Mouse (Mus musculus): Measurements from ENCODE around the gene Cdc42ep4. TPM values are rescaled to one million over a fixed set of nuclear protein-coding genes. Genes with fewer than 3 reads are reported as not detected.

Cdc42ep4 gene
- polyA plus RNA-seq, 1 experiment from 2014 or later: 64.5 TPM

GRCm38 (mm10) chr11:113767285-113767684, 15.6 kb upstream of the Cdc42ep4 start:
- Histone ChIP-seq H3K4me2 (replicated peaks; ENCODE audit: low read depth, low read length) (no peak overlapping the region), H3K9ac (ENCODE audit: low read depth, low read length) (no peak overlapping the region), H3K27me3 (ENCODE audit: control insufficient read depth, insufficient read depth, low read length) (no peaks in the 10 kb centered on the region), H3K27ac (ENCODE audit: low read depth, low read length) (no peak overlapping the region), H3K4me3 (ENCODE audit: low read depth, low read length) (no peak overlapping the region), H3K36me3 (ENCODE audit: control insufficient read depth, insufficient read depth, low read length) (no peaks in the 10 kb centered on the region), H3K9me3 (ENCODE audit: control insufficient read depth, low read length) (no peaks in the 10 kb centered on the region), H3K4me1 (replicated peaks; ENCODE audit: control insufficient read depth, insufficient read depth, low read length) (no peaks in the 10 kb centered on the region)
- DNase-seq (ENCODE audit: low spot score) (no peak), ATAC-seq (ENCODE audit: low FRiP score) (no peak)
- WGBS: 80% methylated on average over 8 of the region's 8 CpGs

GRCm38 (mm10) chr11:113766284-113766985, 14.8 kb upstream of the Cdc42ep4 start:
- ATAC-seq (ENCODE audit: low FRiP score): no peak
- Histone ChIP-seq H3K27ac (ENCODE audit: low read depth, low read length) (0 out of 2 replicates have a peak overlapping the region, but pooled peaks have one; percentile 24), H3K9ac (ENCODE audit: low read depth, low read length) (no peak overlapping the region), H3K4me3 (ENCODE audit: low read depth, low read length) (no peak overlapping the region), H3K4me1 (replicated peaks; ENCODE audit: control insufficient read depth, insufficient read depth, low read length) (no peaks in the 10 kb centered on the region), H3K9me3 (ENCODE audit: control insufficient read depth, low read length) (no peaks in the 10 kb centered on the region), H3K36me3 (ENCODE audit: control insufficient read depth, insufficient read depth, low read length) (no peaks in the 10 kb centered on the region), H3K27me3 (ENCODE audit: control insufficient read depth, insufficient read depth, low read length) (no peaks in the 10 kb centered on the region), H3K4me2 (replicated peaks; ENCODE audit: low read depth, low read length) (no peak overlapping the region)
- whole genome bisulfite sequencing: 56% methylated on average over 10 of the region's 10 CpGs
- no peak for DNase-seq (ENCODE audit: low spot score)

GRCm38 (mm10) chr11:113764132-113764849, 12.6 kb upstream of the Cdc42ep4 start:
- ATAC-seq (ENCODE audit: low FRiP score): no peak
- no peaks in the 10 kb centered on the region for H3K27me3 ChIP-seq (ENCODE audit: control insufficient read depth, insufficient read depth, low read length)
- H3K4me1 ChIP-seq (replicated peaks; ENCODE audit: control insufficient read depth, insufficient read depth, low read length): no peaks in the 10 kb centered on the region
- H3K4me2 ChIP-seq (replicated peaks; ENCODE audit: low read depth, low read length): no peak overlapping the region
- H3K9me3 ChIP-seq (ENCODE audit: control insufficient read depth, low read length): no peaks in the 10 kb centered on the region
- H3K36me3 ChIP-seq (ENCODE audit: control insufficient read depth, insufficient read depth, low read length): no peaks in the 10 kb centered on the region
- no peak overlapping the region for H3K27ac ChIP-seq (ENCODE audit: low read depth, low read length)
- DNase-seq (ENCODE audit: low spot score): no peak
- no peak overlapping the region for H3K9ac ChIP-seq (ENCODE audit: low read depth, low read length)
- H3K4me3 ChIP-seq (ENCODE audit: low read depth, low read length): no peak overlapping the region
- WGBS: 90% methylated on average over 6 of the region's 6 CpGs

- no peak overlapping the region for H3K4me3 ChIP-seq (ENCODE audit: low read depth, low read length)
- H3K9ac ChIP-seq (ENCODE audit: low read depth, low read length): no peak overlapping the region
- H3K9me3 ChIP-seq (ENCODE audit: control insufficient read depth, low read length): no peaks in the 10 kb centered on the region
- no peak for DNase-seq (ENCODE audit: low spot score)
- no peak for ATAC-seq (ENCODE audit: low FRiP score)
- no peak overlapping the region for H3K4me2 ChIP-seq (replicated peaks; ENCODE audit: low read depth, low read length)
- H3K4me1 ChIP-seq (replicated peaks; ENCODE audit: control insufficient read depth, insufficient read depth, low read length): no peaks in the 10 kb centered on the region
- no peak overlapping the region for H3K27ac ChIP-seq (ENCODE audit: low read depth, low read length)
- WGBS: 10% methylated on average over 5 of the region's 5 CpGs
- H3K36me3 ChIP-seq (ENCODE audit: control insufficient read depth, insufficient read depth, low read length): no peaks in the 10 kb centered on the region
- no peaks in the 10 kb centered on the region for H3K27me3 ChIP-seq (ENCODE audit: control insufficient read depth, insufficient read depth, low read length)
These were observed 11.8 kb upstream of the Cdc42ep4 start for GRCm38 (mm10) chr11:113763449-113763848.

- Histone ChIP-seq H3K4me3 (ENCODE audit: low read depth, low read length) (no peak overlapping the region), H3K9ac (ENCODE audit: low read depth, low read length) (no peak overlapping the region), H3K27ac (ENCODE audit: low read depth, low read length) (no peak overlapping the region), H3K4me1 (replicated peaks; ENCODE audit: control insufficient read depth, insufficient read depth, low read length) (no peaks in the 10 kb centered on the region), H3K36me3 (ENCODE audit: control insufficient read depth, insufficient read depth, low read length) (no peaks in the 10 kb centered on the region), H3K4me2 (replicated peaks; ENCODE audit: low read depth, low read length) (no peak overlapping the region), H3K27me3 (ENCODE audit: control insufficient read depth, insufficient read depth, low read length) (no peaks in the 10 kb centered on the region), H3K9me3 (ENCODE audit: control insufficient read depth, low read length) (no peaks in the 10 kb centered on the region)
- no peak for DNase-seq (ENCODE audit: low spot score)
- no peak for ATAC-seq (ENCODE audit: low FRiP score)
- WGBS: 83% methylated on average over 8 of the region's 8 CpGs
These were observed 10.6 kb upstream of the Cdc42ep4 start for GRCm38 (mm10) chr11:113762136-113762797.

- no peaks in the 10 kb centered on the region for H3K36me3 ChIP-seq (ENCODE audit: control insufficient read depth, insufficient read depth, low read length)
- 81% methylated on average over 7 of the region's 7 CpGs for WGBS
- no peak overlapping the region for H3K27ac ChIP-seq (ENCODE audit: low read depth, low read length)
- H3K4me3 ChIP-seq (ENCODE audit: low read depth, low read length): no peak overlapping the region
- H3K4me1 ChIP-seq (replicated peaks; ENCODE audit: control insufficient read depth, insufficient read depth, low read length): no peaks in the 10 kb centered on the region
- ATAC-seq (ENCODE audit: low FRiP score) (no peak), DNase-seq (ENCODE audit: low spot score) (no peak)
- H3K9ac ChIP-seq (ENCODE audit: low read depth, low read length): no peak overlapping the region
- H3K9me3 ChIP-seq (ENCODE audit: control insufficient read depth, low read length): no peaks in the 10 kb centered on the region
- H3K4me2 ChIP-seq (replicated peaks; ENCODE audit: low read depth, low read length): no peak overlapping the region
- no peaks in the 10 kb centered on the region for H3K27me3 ChIP-seq (ENCODE audit: control insufficient read depth, insufficient read depth, low read length)
These were observed 10.0 kb upstream of the Cdc42ep4 start for GRCm38 (mm10) chr11:113761646-113762045.

GRCm38 (mm10) chr11:113760476-113760875, 8.8 kb upstream of the Cdc42ep4 start:
- 60% methylated on average over 7 of the region's 7 CpGs for WGBS
- DNase-seq (ENCODE audit: low spot score): no peak
- no peak overlapping the region for H3K27ac ChIP-seq (ENCODE audit: low read depth, low read length)
- H3K9me3 ChIP-seq (ENCODE audit: control insufficient read depth, low read length): no peaks in the 10 kb centered on the region
- no peak overlapping the region for H3K4me2 ChIP-seq (replicated peaks; ENCODE audit: low read depth, low read length)
- H3K9ac ChIP-seq (ENCODE audit: low read depth, low read length): no peak overlapping the region
- no peaks in the 10 kb centered on the region for H3K4me1 ChIP-seq (replicated peaks; ENCODE audit: control insufficient read depth, insufficient read depth, low read length)
- no peaks in the 10 kb centered on the region for H3K36me3 ChIP-seq (ENCODE audit: control insufficient read depth, insufficient read depth, low read length)
- no peak overlapping the region for H3K4me3 ChIP-seq (ENCODE audit: low read depth, low read length)
- H3K27me3 ChIP-seq (ENCODE audit: control insufficient read depth, insufficient read depth, low read length): no peaks in the 10 kb centered on the region
- no peak for ATAC-seq (ENCODE audit: low FRiP score)

GRCm38 (mm10) chr11:113758851-113759250, 7.2 kb upstream of the Cdc42ep4 start:
- H3K9me3 ChIP-seq (ENCODE audit: control insufficient read depth, low read length): no peaks in the 10 kb centered on the region
- no peak overlapping the region for H3K27ac ChIP-seq (ENCODE audit: low read depth, low read length)
- no peaks in the 10 kb centered on the region for H3K4me1 ChIP-seq (replicated peaks; ENCODE audit: control insufficient read depth, insufficient read depth, low read length)
- no peak for ATAC-seq (ENCODE audit: low FRiP score)
- H3K36me3 ChIP-seq (ENCODE audit: control insufficient read depth, insufficient read depth, low read length): no peaks in the 10 kb centered on the region
- no peaks in the 10 kb centered on the region for H3K27me3 ChIP-seq (ENCODE audit: control insufficient read depth, insufficient read depth, low read length)
- no peak overlapping the region for H3K4me2 ChIP-seq (replicated peaks; ENCODE audit: low read depth, low read length)
- no peak for DNase-seq (ENCODE audit: low spot score)
- H3K4me3 ChIP-seq (ENCODE audit: low read depth, low read length): no peak overlapping the region
- WGBS: 90% methylated on average over 5 of the region's 5 CpGs
- H3K9ac ChIP-seq (ENCODE audit: low read depth, low read length): no peak overlapping the region
